Mouse (Mus musculus) liver, adult 2 months (tissue): ENCODE data around the gene Olfr638.

Source experiments
- CTCF ChIP-seq: fragments of 200-500 bp; IDR thresholded peaks from 2 replicates; pipeline ENCODE4 v1.5.1; 2011; ENCODE audit warnings: low read depth, low read length, control low read depth
- POLR2A ChIP-seq: fragments of 200-500 bp; IDR thresholded peaks from 2 replicates; pipeline ENCODE4 v1.6.1; 2011; ENCODE audit warnings: low read length, control low read depth; ENCODE audit not compliant: insufficient read depth; ENCODE audit errors: extremely low read depth

- TF ChIP-seq CTCF = no peak
- TF ChIP-seq POLR2A = no peak
Observed at GRCm38 (mm10) chr7:103970852-103971251, 27.7 kb upstream of the Olfr638 start, which contains the start of gene Olfr635.
